In genomic region chr14:54192462-54192847, GRCm38 (mm10) we compare ENCODE assay signal across 9 mouse cellular contexts.
A peak's percentile ranks its signal among the peaks of the same experiment; 100 is the strongest.
DNase-seq lines count a peak whose midpoint lies in the region; ATAC-seq and TF ChIP-seq lines count a peak whose summit lies in the region.
"Had no signal": no experiment of that assay in that cellular context is flagged by ENCODE, and none has a peak within 500 bp of the region (broad histone marks: within the 10 kb centered on the region; RNA-seq: fewer than 3 reads in every experiment).

No protein-coding gene starts in this region.

- H3K4me1 ChIP-seq in heart, embryonic 11.5 days (ENCODE audit: control insufficient read depth, insufficient read depth, low read length), result peaks cover 48% of the 10 kb centered on the region
- H3K4me1 ChIP-seq in thymus, adult 2 months (replicated peaks; ENCODE audit: control insufficient read depth, insufficient read depth, low read length), result peaks cover 47% of the 10 kb centered on the region
- peaks cover 26% of the 10 kb centered on the region for H3K4me1 ChIP-seq in kidney, embryonic 14.5 days (ENCODE audit: control insufficient read depth, insufficient read depth, low read length)
- H3K4me1 ChIP-seq in stomach, postnatal 0 days (replicated peaks; ENCODE audit: control insufficient read depth, insufficient read depth), result no peaks in the 10 kb centered on the region

- TF ChIP-seq POLR2A in thymus, adult 2 months (IDR thresholded peaks at IDR 0.05; ENCODE audit: control insufficient read depth, extremely low read depth, insufficient read depth, low read length, poor library complexity), result no peak

- DNase-seq in heart, adult 8-10 months (ENCODE audit: low spot score), result peak; percentile 47
- no peak for DNase-seq in thymus, adult 2 months
- DNase-seq in thymus, postnatal 0 days (ENCODE audit: low spot score), result no peak
- peak; percentile 36 for DNase-seq in stomach, postnatal 0 days (ENCODE audit: low spot score)
- no peak for DNase-seq in thymus, adult 18-20 months
- DNase-seq in frontal cortex, postnatal 25 days (ENCODE audit: low spot score in 2 of 2), result no peak

- WGBS in heart, embryonic 11.5 days (ENCODE audit: insufficient replicate concordance), result 70% methylated on average over 3 of the region's 3 CpGs
- 82% methylated on average over 3 of the region's 3 CpGs for WGBS in thymus, adult 2 months
- WGBS in kidney, embryonic 14.5 days, result 57% methylated on average over 3 of the region's 3 CpGs
- 44% methylated on average over 3 of the region's 3 CpGs for WGBS in stomach, postnatal 0 days

- no peak overlapping the region for H3K9ac ChIP-seq in heart, embryonic 11.5 days (ENCODE audit: low read depth, low read length)
- no peak overlapping the region for H3K9ac ChIP-seq in kidney, embryonic 14.5 days (ENCODE audit: low read depth, low read length)
- H3K9ac ChIP-seq in stomach, postnatal 0 days (ENCODE audit: low read length), result no peak overlapping the region
- H3K9ac ChIP-seq: midbrain, embryonic 13.5 days had no signal

- H3K27ac ChIP-seq in heart, embryonic 11.5 days (ENCODE audit: low read depth, low read length), result no peak overlapping the region
- peak overlapping the region; percentile 59 for H3K27ac ChIP-seq in thymus, adult 2 months (ENCODE audit: control insufficient read depth, insufficient read depth, low read length)
- 0 out of 2 replicates have a peak overlapping the region, but pooled peaks have one; percentile 8 for H3K27ac ChIP-seq in kidney, embryonic 14.5 days (ENCODE audit: low read depth, low read length)
- H3K27ac ChIP-seq in stomach, postnatal 0 days (replicated peaks), result no peak overlapping the region

- no peak overlapping the region for H3K4me3 ChIP-seq in heart, embryonic 11.5 days (ENCODE audit: low read depth, low read length)
- H3K4me3 ChIP-seq in thymus, adult 2 months (ENCODE audit: control insufficient read depth, insufficient read depth, low read length), result no peak overlapping the region
- H3K4me3 ChIP-seq in kidney, embryonic 14.5 days (ENCODE audit: low read length), result no peak overlapping the region
- no peak overlapping the region for H3K4me3 ChIP-seq in stomach, postnatal 0 days (ENCODE audit: low read depth, low read length)
- H3K4me3 ChIP-seq: midbrain, embryonic 13.5 days had no signal

- H3K36me3 ChIP-seq in heart, embryonic 11.5 days (ENCODE audit: control insufficient read depth, insufficient read depth, low read length), result no peaks in the 10 kb centered on the region
- peaks cover 81% of the 10 kb centered on the region for H3K36me3 ChIP-seq in thymus, adult 2 months (ENCODE audit: control insufficient read depth, insufficient read depth, low read length)
- H3K36me3 ChIP-seq in kidney, embryonic 14.5 days (ENCODE audit: control insufficient read depth, insufficient read depth, low read length), result no peaks in the 10 kb centered on the region
- no peaks in the 10 kb centered on the region for H3K36me3 ChIP-seq in stomach, postnatal 0 days (ENCODE audit: control insufficient read depth, insufficient read depth, low read length)
- H3K36me3 ChIP-seq: midbrain, embryonic 13.5 days had no signal

- H3K9me3 ChIP-seq in heart, embryonic 11.5 days (replicated peaks; ENCODE audit: control insufficient read depth, low read length), result no peaks in the 10 kb centered on the region
- H3K9me3 ChIP-seq in kidney, embryonic 14.5 days (ENCODE audit: control insufficient read depth, low read length), result no peaks in the 10 kb centered on the region
- no peaks in the 10 kb centered on the region for H3K9me3 ChIP-seq in stomach, postnatal 0 days (ENCODE audit: control insufficient read depth, low read length)
- H3K9me3 ChIP-seq: midbrain, embryonic 13.5 days had no signal

- H3K4me2 ChIP-seq in heart, embryonic 11.5 days, result no peak overlapping the region
- H3K4me2 ChIP-seq in kidney, embryonic 14.5 days (replicated peaks; ENCODE audit: low read depth, low read length), result no peak overlapping the region
- H3K4me2 ChIP-seq in stomach, postnatal 0 days (replicated peaks; ENCODE audit: low read depth), result no peak overlapping the region
- H3K4me2 ChIP-seq: midbrain, embryonic 13.5 days had no signal

- TF ChIP-seq CTCF in thymus, adult 2 months (IDR thresholded peaks at IDR 0.05; ENCODE audit: borderline replicate concordance, control insufficient read depth, extremely low read depth, insufficient read depth, low read length, poor library complexity), result no peak
- no peak for TF ChIP-seq CTCF in stomach, postnatal 0 days (IDR thresholded peaks at IDR 0.05; ENCODE audit: low read depth)

- no peak for TF ChIP-seq EP300 in stomach, postnatal 0 days (optimal IDR thresholded peaks at IDR 0.05)

- ATAC-seq in heart, embryonic 11.5 days (replicated peaks; ENCODE audit: insufficient number of reproducible peaks, low FRiP score, low TSS enrichment), result no peak
- peak; percentile 70 for ATAC-seq in kidney, embryonic 14.5 days (ENCODE audit: low FRiP score, low TSS enrichment)
- ATAC-seq in stomach, postnatal 0 days (ENCODE audit: low FRiP score, low TSS enrichment), result peak; percentile 61; the same call in 1 of the 2 replicates

- no peaks in the 10 kb centered on the region for H3K27me3 ChIP-seq in heart, embryonic 11.5 days (ENCODE audit: control insufficient read depth, insufficient read depth, low read length)
- no peaks in the 10 kb centered on the region for H3K27me3 ChIP-seq in thymus, adult 2 months (ENCODE audit: control insufficient read depth, insufficient read depth, low read length)
- no peaks in the 10 kb centered on the region for H3K27me3 ChIP-seq in kidney, embryonic 14.5 days (ENCODE audit: control insufficient read depth, insufficient read depth, low read length)
- H3K27me3 ChIP-seq in stomach, postnatal 0 days (ENCODE audit: control insufficient read depth, insufficient read depth, low read length), result no peaks in the 10 kb centered on the region; the same call in 1 of the 2 replicates
- H3K27me3 ChIP-seq: midbrain, embryonic 13.5 days had no signal

Comparison
In these comparisons a context has a peak if more than half of its experiments do, and no peak if none do; other contexts are left out.
1. DNase-seq: peak in heart, adult 8-10 months (single experiment) and stomach, postnatal 0 days (single experiment); none in thymus, adult 2 months (single experiment), thymus, postnatal 0 days (single experiment), thymus, adult 18-20 months (0 of 2) and frontal cortex, postnatal 25 days (0 of 2).
2. H3K27ac ChIP-seq: peak in thymus, adult 2 months (single experiment) and kidney, embryonic 14.5 days (single experiment); none in heart, embryonic 11.5 days (single experiment) and stomach, postnatal 0 days (single experiment).